Mouse (Mus musculus): ENCODE results near the gene Tbc1d1.

DNA sequence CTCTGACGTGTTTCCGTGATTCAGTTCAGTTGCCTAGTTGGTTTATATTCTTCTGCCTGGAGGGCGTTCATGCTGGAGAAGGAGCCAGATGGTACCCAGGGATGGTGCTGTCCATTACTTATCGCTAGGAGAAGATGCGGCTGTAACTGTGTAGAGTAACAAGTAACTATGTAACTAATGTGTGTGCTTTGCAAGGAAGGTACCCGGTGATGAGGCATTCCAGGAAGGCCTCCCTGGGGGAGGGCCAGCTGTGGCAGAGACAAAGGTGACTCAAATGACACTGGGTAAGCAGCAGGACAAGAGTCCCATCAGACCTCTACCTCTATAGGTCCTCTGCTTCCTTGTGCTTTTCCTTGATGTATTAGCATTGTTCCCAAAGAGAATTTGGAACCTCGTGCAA lies 29.2 kb downstream of the Tbc1d1 start:
- TF ChIP-seq CTCF (IDR thresholded peaks at IDR 0.05; ENCODE audit: borderline replicate concordance, control insufficient read depth, extremely low read depth, insufficient read depth, low read length, poor library complexity), result no peak
- no peak for TF ChIP-seq POLR2A (IDR thresholded peaks at IDR 0.05; ENCODE audit: control insufficient read depth, extremely low read depth, insufficient read depth, low read length, poor library complexity)
